Mouse (Mus musculus) forebrain, embryonic 11.5 days (tissue): Measurements from ENCODE around the gene Tnmd. TPM values are rescaled to one million over a fixed set of nuclear protein-coding genes. Genes with fewer than 3 reads are reported as not detected.

Experiments used
- ATAC-seq: fragments of 200-750 bp; cut with Nextera tagmentation; replicated peaks from 2 replicates; pipeline ENCODE4 v1.8.0; 2017; ENCODE audit warnings: moderate TSS enrichment; ENCODE audit not compliant: low FRiP score
- DNase-seq: peaks from one replicate; pipeline ENCODE4 v3.0.0-alpha.2; 2017; ENCODE audit warnings: low spot score
- H3K27ac ChIP-seq: fragments of 300-500 bp; sonication (generic); 2 replicates; pipeline ENCODE4 v1.5.1; 2014; ENCODE audit warnings: low read depth, low read length
- H3K27me3 ChIP-seq: fragments of 300-500 bp; sonication (generic); 2 replicates; pipeline ENCODE4 v1.6.1; 2014; ENCODE audit warnings: mild to moderate bottlenecking, low read length, mixed read lengths; ENCODE audit not compliant: control insufficient read depth, insufficient read depth
- H3K36me3 ChIP-seq: fragments of 300-500 bp; sonication (generic); 2 replicates; pipeline ENCODE4 v1.6.1; 2014; ENCODE audit warnings: mild to moderate bottlenecking, low read length, moderate library complexity, mixed read lengths; ENCODE audit not compliant: control insufficient read depth, insufficient read depth
- H3K4me1 ChIP-seq: fragments of 300-500 bp; sonication (generic); replicated peaks from 2 replicates; pipeline ENCODE4 v1.6.1; 2014; ENCODE audit warnings: low read length, mixed read lengths; ENCODE audit not compliant: control insufficient read depth, insufficient read depth
- H3K4me2 ChIP-seq: fragments of 300-500 bp; sonication (generic); 2 replicates; pipeline ENCODE4 v1.6.1; 2014; ENCODE audit warnings: low read depth, mild to moderate bottlenecking, low read length, moderate library complexity, mixed read lengths; ENCODE audit not compliant: severe bottlenecking
- H3K4me3 ChIP-seq: fragments of 300-500 bp; sonication (generic); 2 replicates; pipeline ENCODE4 v1.5.1; 2014; ENCODE audit warnings: low read depth, low read length
- H3K9ac ChIP-seq: fragments of 300-500 bp; sonication (generic); 2 replicates; pipeline ENCODE4 v1.6.1; 2014; ENCODE audit warnings: low read length
- H3K9me3 ChIP-seq: fragments of 300-500 bp; sonication (generic); 2 replicates; pipeline ENCODE4 v1.6.1; 2016; ENCODE audit warnings: low read length, mixed read lengths; ENCODE audit not compliant: control insufficient read depth
- WGBS: fragments of 180-500 bp; shearing (Covaris S2); extraction: QIAGEN DNeasy Blood & Tissue Kit; methylation state at CpG from one replicate; pipeline ENCODE4 v1.1.7; 2014; 5-methylcytosine and 5-hydroxymethylcytosine counted together
- polyA plus RNA-seq: library from polyadenylated mRNA; unstranded; fragments of >200 nt; fragmentation: Nextera tagmentation; extraction: Ambion mirVana; gene quantifications from 2 replicates; pipeline ENCODE4 v1.2.1, GENCODE M21; 2014

Tnmd gene
- 1.3 and 2.0 TPM in 2 replicates for polyA plus RNA-seq

GRCm38 (mm10) chrX:133850680-133851079 is at the start of gene Tnmd:
Gene Tnmd, plus strand, starts transcription at chrX:133850980.
- H3K4me1 ChIP-seq: no peaks in the 10 kb centered on the region
- no peak within 1 kb of the TSS for H3K9ac ChIP-seq
- H3K36me3 ChIP-seq: no peaks in the 10 kb centered on the region
- H3K27ac ChIP-seq: no peak within 1 kb of the TSS
- 86% methylated on average over 5 of the region's 5 CpGs for WGBS
- DNase-seq (no peak), ATAC-seq (no peak)
- H3K27me3 ChIP-seq: no peaks in the 10 kb centered on the region
- H3K4me2 ChIP-seq: no peak within 1 kb of the TSS
- H3K4me3 ChIP-seq: no peak within 1 kb of the TSS
- H3K9me3 ChIP-seq: no peaks in the 10 kb centered on the region

- WGBS: 94% methylated on average over 4 of the region's 4 CpGs
- no peaks in the 10 kb centered on the region for H3K9me3 ChIP-seq
- no peak for ATAC-seq
- no peak overlapping the region for H3K4me2 ChIP-seq
- no peak for DNase-seq
- H3K9ac ChIP-seq: no peak overlapping the region
- no peak overlapping the region for H3K27ac ChIP-seq
- no peaks in the 10 kb centered on the region; the same call in 1 of the 2 replicates for H3K27me3 ChIP-seq
- no peaks in the 10 kb centered on the region for H3K4me1 ChIP-seq
- no peak overlapping the region for H3K4me3 ChIP-seq
- no peaks in the 10 kb centered on the region for H3K36me3 ChIP-seq
Observed at GRCm38 (mm10) chrX:133853637-133854036, 2.9 kb downstream of the Tnmd start.

GRCm38 (mm10) chrX:133869743-133870142 is 19.0 kb downstream of the Tnmd start:
- Histone ChIP-seq H3K27ac (no peak overlapping the region), H3K4me1 (no peaks in the 10 kb centered on the region), H3K4me2 (no peak overlapping the region), H3K4me3 (no peak overlapping the region), H3K36me3 (no peaks in the 10 kb centered on the region), H3K9ac (no peak overlapping the region), H3K27me3 (no peaks in the 10 kb centered on the region), H3K9me3 (no peaks in the 10 kb centered on the region)
- DNase-seq: no peak
- ATAC-seq: no peak
- WGBS: 89% methylated on average over 6 of the region's 6 CpGs

GRCm38 (mm10) chrX:133887308-133887707 is 36.5 kb downstream of the Tnmd start:
- H3K4me2 ChIP-seq: no peak overlapping the region
- ATAC-seq (no peak), DNase-seq (no peak)
- H3K9me3 ChIP-seq: no peaks in the 10 kb centered on the region
- H3K36me3 ChIP-seq: no peaks in the 10 kb centered on the region
- no peaks in the 10 kb centered on the region for H3K4me1 ChIP-seq
- 94% methylated on average over 3 of the region's 3 CpGs for WGBS
- H3K4me3 ChIP-seq: no peak overlapping the region
- no peaks in the 10 kb centered on the region for H3K27me3 ChIP-seq
- H3K27ac ChIP-seq: no peak overlapping the region
- H3K9ac ChIP-seq: no peak overlapping the region

- H3K9me3 ChIP-seq: no peaks in the 10 kb centered on the region
- ATAC-seq: no peak
- H3K27ac ChIP-seq: no peak overlapping the region
- H3K4me3 ChIP-seq: no peak overlapping the region
- no peak for DNase-seq
- H3K36me3 ChIP-seq: no peaks in the 10 kb centered on the region
- 93% methylated on average over 5 of the region's 5 CpGs for WGBS
- no peak overlapping the region for H3K9ac ChIP-seq
- no peaks in the 10 kb centered on the region for H3K4me1 ChIP-seq
- no peaks in the 10 kb centered on the region for H3K27me3 ChIP-seq
- no peak overlapping the region for H3K4me2 ChIP-seq
Observed at GRCm38 (mm10) chrX:133888111-133888510, 37.3 kb downstream of the Tnmd start.

GRCm38 (mm10) chrX:133898014-133898542 is 47.3 kb downstream of the Tnmd start, which contains the start of gene Tspan6:
Gene Tspan6, minus strand, starts transcription at chrX:133898429.
- Histone ChIP-seq H3K4me1 (no peaks in the 10 kb centered on the region), H3K9me3 (no peaks in the 10 kb centered on the region), H3K4me2 (peak within 1 kb of the TSS; percentile 47), H3K4me3 (peak within 1 kb of the TSS; percentile 52), H3K36me3 (no peaks in the 10 kb centered on the region), H3K9ac (peak within 1 kb of the TSS; percentile 77), H3K27me3 (no peaks in the 10 kb centered on the region), H3K27ac (0 out of 2 replicates have a peak within 1 kb of the TSS, but pooled peaks have one; percentile 6)
- DNase-seq (peak; percentile 89), ATAC-seq (peak; percentile 96)
- 25% methylated on average over 33 of the region's 33 CpGs for WGBS

GRCm38 (mm10) chrX:133908261-133908660 is 57.5 kb downstream of the Tnmd start, which contains the start of gene Srpx2:
Gene Srpx2, plus strand, starts transcription at chrX:133908426.
- no peak within 1 kb of the TSS for H3K4me2 ChIP-seq
- no peak within 1 kb of the TSS for H3K27ac ChIP-seq
- H3K27me3 ChIP-seq: no peaks in the 10 kb centered on the region
- no peak within 1 kb of the TSS for H3K9ac ChIP-seq
- no peaks in the 10 kb centered on the region for H3K4me1 ChIP-seq
- ATAC-seq: no peak
- H3K4me3 ChIP-seq: no peak within 1 kb of the TSS
- DNase-seq: no peak
- H3K36me3 ChIP-seq: no peaks in the 10 kb centered on the region
- no peaks in the 10 kb centered on the region for H3K9me3 ChIP-seq
- WGBS: 50% methylated on average over 3 of the region's 3 CpGs

GRCm38 (mm10) chrX:133911397-133912103 is 60.8 kb downstream of the Tnmd start:
- H3K27ac ChIP-seq: no peak overlapping the region
- no peak overlapping the region for H3K4me3 ChIP-seq
- H3K9ac ChIP-seq: no peak overlapping the region
- no peaks in the 10 kb centered on the region for H3K4me1 ChIP-seq
- no peaks in the 10 kb centered on the region for H3K9me3 ChIP-seq
- H3K36me3 ChIP-seq: no peaks in the 10 kb centered on the region
- 29% methylated on average over 10 of the region's 10 CpGs for WGBS
- no peak for ATAC-seq
- DNase-seq: no peak
- peaks cover 2% of the 10 kb centered on the region; the same call in 1 of the 2 replicates for H3K27me3 ChIP-seq
- no peak overlapping the region for H3K4me2 ChIP-seq

GRCm38 (mm10) chrX:133913006-133913405 is 62.2 kb downstream of the Tnmd start:
- H3K27me3 ChIP-seq: peaks cover 2% of the 10 kb centered on the region

More at GRCm38 (mm10) chrX:133913006-133913405, 62.2 kb downstream of the Tnmd start:
- Histone ChIP-seq H3K27ac (no peak overlapping the region), H3K36me3 (no peaks in the 10 kb centered on the region), H3K9me3 (no peaks in the 10 kb centered on the region), H3K4me2 (no peak overlapping the region), H3K9ac (no peak overlapping the region), H3K4me1 (no peaks in the 10 kb centered on the region), H3K4me3 (no peak overlapping the region)
- no peak for DNase-seq
- WGBS: 85% methylated on average over 3 of the region's 3 CpGs
- ATAC-seq: no peak
